Mouse (Mus musculus) midbrain, embryonic 16.5 days (tissue): ENCODE results near the gene Nell2. TPM values are rescaled to one million over a fixed set of nuclear protein-coding genes. Genes with fewer than 3 reads are reported as not detected.
"Not testable (repeated sequence)": the region's sequence is repeated elsewhere in the genome, so short reads cannot be mapped to it uniquely, and the experiment has no call there.

Experiments used
- ATAC-seq: fragments of 200-750 bp; cut with Nextera tagmentation; 2 replicates; pipeline ENCODE4 v1.8.0; 2017; ENCODE audit warnings: moderate TSS enrichment
- H3K27ac ChIP-seq: fragments of 300-500 bp; sonication (generic); 2 replicates; pipeline ENCODE4 v1.5.1; 2014; ENCODE audit warnings: mild to moderate bottlenecking, low read length, mixed read lengths
- H3K27me3 ChIP-seq: fragments of 300-500 bp; sonication (generic); 2 replicates; pipeline ENCODE4 v1.6.1; 2014; ENCODE audit warnings: low read depth, low read length, mixed read lengths; ENCODE audit not compliant: control insufficient read depth, insufficient read depth
- H3K36me3 ChIP-seq: fragments of 300-500 bp; sonication (generic); 2 replicates; pipeline ENCODE4 v1.6.1; 2014; ENCODE audit warnings: mild to moderate bottlenecking, low read length, moderate library complexity, mixed read lengths; ENCODE audit not compliant: control insufficient read depth, insufficient read depth
- H3K4me1 ChIP-seq: fragments of 300-500 bp; sonication (generic); 2 replicates; pipeline ENCODE4 v1.6.1; 2014; ENCODE audit warnings: mild to moderate bottlenecking, low read length, mixed read lengths; ENCODE audit not compliant: control insufficient read depth, insufficient read depth
- H3K4me2 ChIP-seq: fragments of 300-500 bp; sonication (generic); 2 replicates; pipeline ENCODE4 v1.6.1; 2014; ENCODE audit warnings: mild to moderate bottlenecking, low read length, mixed read lengths
- H3K4me3 ChIP-seq: fragments of 300-500 bp; sonication (generic); 2 replicates; pipeline ENCODE4 v1.5.1; 2014; ENCODE audit warnings: low read depth, mild to moderate bottlenecking, low read length, moderate library complexity, mixed read lengths
- H3K9ac ChIP-seq: fragments of 300-500 bp; sonication (generic); 2 replicates; pipeline ENCODE4 v1.6.1; 2014; ENCODE audit warnings: low read depth, low read length, mixed read lengths
- H3K9me3 ChIP-seq: fragments of 300-500 bp; sonication (generic); replicated peaks from 2 replicates; pipeline ENCODE4 v1.6.1; 2014; ENCODE audit warnings: mild to moderate bottlenecking, low read length, mixed read lengths; ENCODE audit not compliant: control insufficient read depth, poor library complexity, severe bottlenecking
- WGBS: fragments of 180-500 bp; shearing (Covaris S2); extraction: QIAGEN DNeasy Blood & Tissue Kit; methylation state at CpG from one replicate; pipeline ENCODE4 v1.1.7; 2014; 5-methylcytosine and 5-hydroxymethylcytosine counted together
- polyA plus RNA-seq: library from polyadenylated mRNA; unstranded; fragments of >200 nt; fragmentation: Nextera tagmentation; extraction: Ambion mirVana; gene quantifications from 2 replicates; pipeline ENCODE4 v1.2.1, GENCODE M21; 2015

The Nell2 gene
- polyA plus RNA-seq, 1 experiment from 2014 or later, result 198 TPM

DNA sequence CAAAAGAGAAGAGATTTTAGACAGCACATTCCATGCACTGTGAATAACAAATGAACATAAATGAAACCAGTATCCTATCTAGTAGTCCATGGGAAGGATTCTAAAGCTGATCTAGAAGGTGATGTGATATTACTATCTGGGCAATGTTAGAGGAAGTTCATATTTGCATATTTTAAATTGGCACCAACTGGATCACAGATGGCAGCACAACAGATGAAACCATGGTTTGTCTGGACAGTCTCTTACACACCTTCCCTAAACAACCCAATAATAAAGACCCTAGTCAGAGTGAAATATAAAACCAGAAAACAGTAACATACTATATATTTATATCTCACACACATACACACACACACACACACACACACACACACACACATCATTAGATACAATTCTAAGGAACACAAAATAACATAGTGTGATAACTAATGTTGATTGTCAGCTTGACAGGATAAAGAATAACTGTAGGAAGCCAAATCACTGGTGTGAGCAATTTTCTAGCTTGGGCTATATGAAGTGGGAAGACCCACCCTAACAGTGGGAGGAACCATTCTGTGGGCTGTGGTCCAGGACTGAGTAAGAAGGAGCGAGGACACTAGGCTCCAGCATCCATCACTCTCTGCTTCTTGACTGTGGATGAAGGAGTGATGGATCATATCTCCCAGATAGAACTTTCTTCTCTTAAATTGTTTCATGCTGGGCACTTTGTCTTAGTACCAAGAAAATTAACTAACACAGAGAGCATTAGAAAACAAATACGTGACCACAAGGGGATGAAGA, 268.5 kb downstream of the Nell2 start:
- WGBS, result 87% methylated on average over 2 of the region's 2 CpGs
- Histone ChIP-seq H3K4me1 (no peaks in the 10 kb centered on the region), H3K4me2 (no peak overlapping the region), H3K4me3 (no peak overlapping the region), H3K9me3 (no peaks in the 10 kb centered on the region), H3K27me3 (no peaks in the 10 kb centered on the region), H3K9ac (no peak overlapping the region), H3K27ac (no peak overlapping the region), H3K36me3 (no peaks in the 10 kb centered on the region)
- no peak for ATAC-seq

GRCm38 (mm10) chr15:95257131-95257530, 271.2 kb downstream of the Nell2 start:
- Histone ChIP-seq H3K9me3 (no peaks in the 10 kb centered on the region), H3K4me1 (no peaks in the 10 kb centered on the region), H3K36me3 (no peaks in the 10 kb centered on the region), H3K27ac (no peak overlapping the region), H3K4me2 (no peak overlapping the region), H3K27me3 (no peaks in the 10 kb centered on the region), H3K4me3 (no peak overlapping the region), H3K9ac (no peak overlapping the region)
- ATAC-seq, result no peak
- WGBS, result 70% methylated on average over 9 of the region's 9 CpGs

DNA sequence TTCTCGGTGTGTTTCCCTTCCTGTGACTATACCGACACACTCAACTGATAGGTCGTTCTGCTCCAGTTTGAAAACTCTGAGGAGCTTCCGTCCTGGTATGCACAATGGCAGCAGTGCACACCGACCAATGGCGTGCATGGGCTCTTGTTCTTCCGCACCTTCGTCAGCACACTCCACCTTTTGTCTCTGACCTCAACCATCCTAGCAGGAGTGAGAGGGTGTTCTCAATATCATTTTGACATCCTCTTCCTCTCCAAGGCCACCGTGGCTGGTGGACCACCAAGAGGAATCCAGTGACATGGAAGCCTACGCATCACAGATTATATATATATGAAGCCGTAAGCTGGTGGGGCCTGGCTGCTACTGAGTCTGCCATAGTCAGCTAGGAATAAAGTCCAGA, 282.8 kb downstream of the Nell2 start:
- H3K27ac ChIP-seq, result no peak overlapping the region
- 0 out of 2 replicates have a peak, but pooled peaks cover 2% of the 10 kb centered on the region for H3K4me1 ChIP-seq
- no peaks in the 10 kb centered on the region for H3K27me3 ChIP-seq
- H3K4me2 ChIP-seq, result no peak overlapping the region
- no peaks in the 10 kb centered on the region for H3K9me3 ChIP-seq
- H3K36me3 ChIP-seq, result no peaks in the 10 kb centered on the region
- H3K9ac ChIP-seq, result no peak overlapping the region
- H3K4me3 ChIP-seq, result no peak overlapping the region
- 95% methylated on average over 11 of the region's 11 CpGs for WGBS
- ATAC-seq, result no peak

DNA sequence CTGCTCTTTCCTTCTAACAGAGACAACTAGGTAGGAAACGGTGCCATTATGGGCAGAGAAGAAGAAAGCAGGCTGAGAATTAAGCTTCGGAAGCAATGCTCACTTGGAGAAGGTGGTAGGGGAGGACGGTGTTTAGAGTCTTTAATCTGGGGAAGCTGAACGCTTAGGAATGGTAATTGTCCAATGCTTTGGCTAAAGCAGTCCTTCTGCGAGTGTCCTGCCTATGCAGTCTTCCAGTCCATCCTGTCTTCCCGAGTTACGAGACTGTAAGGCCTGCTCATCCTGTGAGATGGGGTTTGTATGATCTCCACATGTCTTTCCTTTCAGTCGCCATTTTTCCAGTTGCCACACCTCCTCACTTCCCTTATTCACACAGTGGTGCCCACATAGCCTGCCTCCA, 284.5 kb downstream of the Nell2 start:
- Histone ChIP-seq H3K9ac (no peak overlapping the region), H3K4me1 (0 out of 2 replicates have a peak, but pooled peaks cover 2% of the 10 kb centered on the region), H3K27me3 (no peaks in the 10 kb centered on the region), H3K9me3 (no peaks in the 10 kb centered on the region), H3K4me2 (no peak overlapping the region), H3K36me3 (no peaks in the 10 kb centered on the region), H3K4me3 (no peak overlapping the region), H3K27ac (no peak overlapping the region)
- ATAC-seq, result no peak
- WGBS, result 59% methylated on average over 8 of the region's 8 CpGs

- ATAC-seq, result peak; percentile 21; the same call in 1 of the 2 replicates
- H3K4me2 ChIP-seq, result no peak overlapping the region
- H3K36me3 ChIP-seq, result no peaks in the 10 kb centered on the region
- 62% methylated on average over 3 of the region's 3 CpGs for WGBS
- H3K9me3 ChIP-seq, result no peaks in the 10 kb centered on the region
- H3K9ac ChIP-seq, result no peak overlapping the region
- no peak overlapping the region for H3K27ac ChIP-seq
- 0 out of 2 replicates have a peak, but pooled peaks cover 2% of the 10 kb centered on the region for H3K4me1 ChIP-seq
- no peaks in the 10 kb centered on the region for H3K27me3 ChIP-seq
- no peak overlapping the region for H3K4me3 ChIP-seq
These were observed 287.2 kb downstream of the Nell2 start for GRCm38 (mm10) chr15:95241161-95241560.

GRCm38 (mm10) chr15:95237021-95237420, 291.3 kb downstream of the Nell2 start:
- not testable (repeated sequence) for H3K27ac ChIP-seq, H3K4me3 ChIP-seq, H3K9ac ChIP-seq, H3K27me3 ChIP-seq, H3K9me3 ChIP-seq, H3K4me2 ChIP-seq, ATAC-seq, H3K4me1 ChIP-seq, H3K36me3 ChIP-seq
- WGBS, result 98% methylated on average over 2 of the region's 2 CpGs

DNA sequence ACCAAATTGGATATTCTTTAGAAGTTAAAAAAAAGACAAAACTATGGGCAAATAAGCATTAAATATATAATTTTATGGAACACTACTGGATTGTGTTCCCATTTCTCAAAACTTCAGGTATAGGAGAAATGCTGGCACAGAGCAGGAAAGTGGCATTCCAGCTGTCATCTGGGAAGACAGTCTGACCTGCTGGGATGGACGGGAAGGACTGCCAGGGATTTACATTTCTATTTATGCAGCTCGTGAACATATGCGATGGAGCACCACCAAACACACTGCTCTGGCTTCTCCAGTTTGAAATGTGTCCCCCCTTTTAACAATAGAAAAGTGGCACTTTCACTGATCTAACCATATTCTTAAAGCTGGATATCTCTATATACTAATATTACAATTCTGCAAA, 291.9 kb downstream of the Nell2 start:
- no peak overlapping the region for H3K4me2 ChIP-seq
- WGBS, result 84% methylated on average over 3 of the region's 3 CpGs
- ATAC-seq, result no peak

DNA sequence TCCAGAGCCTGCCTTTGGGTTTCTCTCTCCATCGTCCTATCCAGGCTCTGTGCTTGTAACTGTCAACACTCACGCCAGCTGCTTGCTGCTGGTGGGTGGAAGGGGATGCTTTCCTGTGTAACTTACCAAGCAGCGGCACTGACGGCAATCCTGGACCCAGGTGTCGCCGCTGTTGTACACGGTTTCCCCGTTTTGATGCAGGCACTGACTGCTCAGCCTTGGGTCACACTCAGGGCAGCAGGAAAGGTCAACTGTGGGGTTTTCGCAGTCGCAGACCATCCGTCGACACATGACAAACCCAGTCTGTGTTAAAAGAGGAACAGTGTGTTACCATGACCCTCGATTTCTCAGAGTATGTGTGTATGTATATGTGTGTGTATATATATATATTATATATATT, 297.2 kb downstream of the Nell2 start:
- ATAC-seq, result no peak
- Histone ChIP-seq H3K4me2 (no peak overlapping the region), H3K27me3 (no peaks in the 10 kb centered on the region), H3K27ac (no peak overlapping the region), H3K4me3 (no peak overlapping the region), H3K9me3 (no peaks in the 10 kb centered on the region), H3K36me3 (no peaks in the 10 kb centered on the region; the same call in 1 of the 2 replicates), H3K9ac (no peak overlapping the region), H3K4me1 (no peaks in the 10 kb centered on the region)
- 93% methylated on average over 13 of the region's 13 CpGs for WGBS

More for the DNA sequence above, 291.9 kb downstream of the Nell2 start:
- H3K9ac ChIP-seq, result no peak overlapping the region
- no peak overlapping the region for H3K4me3 ChIP-seq
- no peak overlapping the region for H3K27ac ChIP-seq
- H3K9me3 ChIP-seq, result no peaks in the 10 kb centered on the region
- H3K36me3 ChIP-seq, result no peaks in the 10 kb centered on the region
- no peaks in the 10 kb centered on the region for H3K27me3 ChIP-seq
- H3K4me1 ChIP-seq, result 0 out of 2 replicates have a peak, but pooled peaks cover 2% of the 10 kb centered on the region

- H3K27ac ChIP-seq, result peak overlapping the region; percentile 58; the same call in 1 of the 2 replicates
- 0 out of 2 replicates have a peak, but pooled peaks have one; percentile 21 for ATAC-seq
- H3K4me2 ChIP-seq, result no peak overlapping the region
- H3K9me3 ChIP-seq, result no peaks in the 10 kb centered on the region
- H3K36me3 ChIP-seq, result no peaks in the 10 kb centered on the region
- no peak overlapping the region for H3K9ac ChIP-seq
- peaks cover 6% of the 10 kb centered on the region for H3K4me1 ChIP-seq
- 53% methylated on average over 12 of the region's 12 CpGs for WGBS
- no peak overlapping the region for H3K4me3 ChIP-seq
- H3K27me3 ChIP-seq, result no peaks in the 10 kb centered on the region
These were observed 311.6 kb downstream of the Nell2 start for GRCm38 (mm10) chr15:95216640-95217365.
